Mouse (Mus musculus): Measurements from ENCODE around the gene Xlr4c.
A peak's percentile ranks its signal among the peaks of the same experiment; 100 is the strongest.
"Not testable (repeated sequence)": the region's sequence is repeated elsewhere in the genome, so short reads cannot be mapped to it uniquely, and the experiment has no call there.

Xlr4c gene

DNA sequence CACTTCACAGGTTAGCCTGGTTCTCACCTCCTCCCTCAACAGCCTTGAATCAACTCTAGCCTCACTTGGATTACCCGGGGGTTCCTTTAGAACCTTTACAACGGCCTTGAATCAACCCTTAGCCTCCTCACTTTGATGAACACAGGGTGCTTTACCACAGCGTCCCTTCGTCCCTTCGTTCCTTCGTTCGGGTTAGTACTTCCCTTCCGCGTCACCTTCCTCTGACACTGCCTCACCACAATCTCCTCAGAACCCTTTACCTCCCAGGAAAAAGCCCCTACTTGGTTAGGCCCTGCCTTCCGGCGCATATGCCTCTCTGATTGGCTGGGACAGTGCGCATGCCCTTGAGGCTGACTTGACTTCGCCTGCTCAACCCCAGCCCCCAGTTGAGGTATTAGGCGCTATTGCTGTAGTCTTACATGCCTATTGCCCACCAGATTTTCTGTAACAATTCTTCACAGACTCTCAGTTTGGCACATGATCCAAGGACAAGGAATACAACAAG is at the start of gene Xlr4c:
TSS of gene Xlr4c (minus strand) at position 310 of the 505 bp plus-strand sequence.
- not testable (repeated sequence) for DNase-seq (ENCODE audit: low spot score in 2 of 2)

GRCm38 (mm10) chrX:73265270-73265669 is 22.3 kb upstream of the Xlr4c start, which contains the start of gene Xlr3c:
TSS of gene Xlr3c (minus strand) at chrX:73265390.
- DNase-seq (ENCODE audit: low spot score in 2 of 2): not testable (repeated sequence)

GRCm38 (mm10) chrX:73262428-73262827 is 19.5 kb upstream of the Xlr4c start:
- DNase-seq (ENCODE audit: low spot score in 2 of 2): not testable (repeated sequence)

GRCm38 (mm10) chrX:73229288-73229687 is 13.6 kb downstream of the Xlr4c start:
- no peak for DNase-seq (ENCODE audit: low spot score in 2 of 2)

DNA sequence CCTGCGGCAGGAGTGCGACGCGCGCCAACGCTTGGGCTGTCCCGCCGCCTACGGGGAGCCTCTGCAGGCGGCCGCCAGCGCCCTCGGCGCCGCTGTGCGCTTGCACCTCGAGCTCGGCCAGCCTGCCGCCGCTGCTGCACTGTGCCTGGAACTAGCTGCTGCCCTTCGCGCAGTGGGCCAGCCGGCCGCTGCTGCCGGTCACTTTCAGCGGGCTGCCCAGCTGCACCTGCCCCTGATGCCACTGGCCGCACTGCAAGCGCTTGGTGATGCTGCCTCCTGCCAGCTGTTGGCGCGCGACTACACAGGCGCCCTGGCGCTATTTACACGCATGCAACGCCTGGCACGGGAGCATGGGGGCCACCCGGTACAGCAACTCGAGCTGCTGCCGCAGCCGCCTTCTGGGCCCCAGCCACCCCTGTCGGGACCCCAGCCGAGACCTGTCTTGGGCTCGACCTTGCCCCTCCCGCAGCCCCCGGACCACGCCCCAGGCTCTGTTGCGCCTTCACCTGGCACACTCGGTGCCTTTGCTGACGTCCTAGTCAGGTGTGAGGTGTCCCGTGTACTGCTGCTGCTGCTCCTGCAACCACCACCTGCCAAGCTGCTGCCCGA is 14.2 kb downstream of the Xlr4c start:
- peak; percentile 16 to 51 for DNase-seq (ENCODE audit: low spot score in 2 of 2)

DNA sequence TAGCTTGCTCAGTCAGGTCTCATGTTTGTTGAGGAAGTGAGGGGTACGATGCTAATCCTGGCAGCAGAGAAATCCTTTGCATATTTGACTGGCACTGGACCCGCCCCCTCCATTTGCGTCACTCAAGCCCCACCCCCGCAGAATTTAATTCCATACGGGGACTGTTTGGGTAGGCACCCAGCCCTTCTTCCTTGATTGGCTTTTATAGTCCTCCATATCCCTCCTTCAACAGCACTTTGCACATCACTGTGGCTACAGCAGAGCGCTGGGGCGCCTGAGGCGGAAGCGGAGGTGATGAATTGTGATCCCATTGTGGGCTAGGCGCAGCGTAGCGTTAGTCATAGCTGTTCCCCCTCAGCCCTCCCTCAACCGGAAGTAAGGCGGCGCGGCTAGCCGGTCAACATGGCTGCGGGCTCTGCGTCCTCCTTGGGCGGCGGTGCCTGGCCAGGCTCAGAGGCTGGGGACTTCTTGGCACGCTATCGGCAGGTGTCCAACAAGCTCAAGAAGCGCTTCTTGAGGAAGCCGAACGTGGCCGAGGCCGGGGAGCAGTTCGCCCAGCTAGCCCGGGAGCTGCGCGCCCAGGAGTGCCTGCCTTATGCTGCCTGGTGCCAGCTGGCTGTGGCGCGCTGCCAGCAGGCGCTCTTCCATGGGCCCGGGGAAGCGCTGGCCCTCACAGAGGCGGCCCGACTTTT is 14.9 kb downstream of the Xlr4c start, which contains the start of gene F8a:
TSS of gene F8a (plus strand) at position 378 of the 692 bp plus-strand sequence.
- DNase-seq (ENCODE audit: low spot score in 2 of 2): peak; percentile 70 to 75

DNA sequence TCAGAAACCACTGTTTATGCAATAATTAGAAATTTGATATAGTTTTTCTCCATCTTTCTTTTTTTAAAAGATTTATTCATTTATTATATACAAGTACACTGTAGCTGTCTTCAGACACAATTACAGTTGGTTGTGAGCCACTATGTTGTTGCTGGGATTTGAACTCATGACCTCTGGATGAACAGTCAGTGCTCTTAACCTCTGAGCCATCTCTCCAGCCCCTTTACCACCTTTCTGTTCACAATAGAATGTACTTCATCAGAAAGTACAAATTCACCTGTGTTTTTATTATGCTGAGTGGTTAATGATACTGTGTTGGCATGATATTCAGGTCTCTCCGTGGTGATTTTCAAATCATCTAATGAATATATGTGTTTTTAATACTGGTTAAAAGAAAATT is 17.6 kb downstream of the Xlr4c start:
- no peak for DNase-seq (ENCODE audit: low spot score in 2 of 2)

DNA sequence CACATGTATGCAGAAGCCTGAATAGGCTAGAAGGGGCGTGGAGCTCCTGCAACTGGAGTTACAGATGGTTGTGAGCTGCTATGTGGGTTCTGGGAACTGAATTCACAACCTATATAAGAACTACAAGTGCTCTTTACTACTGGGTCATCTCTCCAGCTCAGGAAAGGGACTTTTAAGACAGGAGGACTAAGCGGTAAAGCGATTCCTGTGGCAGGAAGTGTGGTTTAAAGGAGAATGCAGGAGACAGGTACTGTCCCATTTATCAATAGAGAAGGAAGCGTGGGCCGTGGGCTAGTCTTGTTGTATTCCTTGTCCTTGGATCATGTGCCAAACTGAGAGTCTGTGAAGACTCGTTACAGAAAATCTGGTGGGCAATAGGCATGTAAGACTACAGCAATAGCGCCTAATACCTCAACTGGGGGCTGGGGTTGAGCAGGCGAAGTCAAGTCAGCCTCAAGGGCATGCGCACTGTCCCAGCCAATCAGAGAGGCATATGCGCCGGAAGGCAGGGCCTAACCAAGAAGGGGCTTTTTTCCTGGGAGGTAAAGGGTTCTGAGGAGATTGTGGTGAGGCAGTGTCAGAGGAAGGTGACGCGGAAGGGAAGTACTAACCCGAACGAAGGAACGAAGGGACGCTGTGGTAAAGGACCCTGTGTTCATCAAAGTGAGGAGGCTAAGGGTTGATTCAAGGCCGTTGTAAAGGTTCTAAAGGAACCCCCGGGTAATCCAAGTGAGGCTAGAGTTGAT is 28.9 kb downstream of the Xlr4c start, which contains the start of gene Xlr4b:
TSS of gene Xlr4b (plus strand) at position 515 of the 746 bp plus-strand sequence.
- DNase-seq (ENCODE audit: low spot score in 2 of 2): not testable (repeated sequence)

DNA sequence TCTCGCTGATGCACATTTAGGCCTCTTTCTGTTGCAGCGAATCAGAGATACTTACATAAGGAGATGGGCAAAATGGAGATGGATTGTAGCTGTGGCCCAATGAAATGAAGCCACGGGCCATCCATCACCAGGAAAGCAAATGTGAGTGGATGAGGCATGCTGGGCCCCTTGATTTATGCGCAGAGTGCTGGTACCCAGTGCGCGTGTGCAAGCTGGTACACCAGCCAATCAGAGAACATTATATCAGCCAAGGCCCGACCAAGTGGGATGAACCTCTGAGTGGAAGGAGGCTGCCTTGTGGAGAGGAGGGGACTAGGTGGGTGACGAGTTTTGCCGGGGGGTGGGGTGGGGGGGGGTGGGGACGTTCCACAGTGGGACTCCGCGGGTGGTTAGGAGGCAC is 51.0 kb downstream of the Xlr4c start, which contains the start of gene Xlr3b:
TSS of gene Xlr3b (plus strand) at position 274 of the 400 bp plus-strand sequence.
- not testable (repeated sequence) for DNase-seq (ENCODE audit: low spot score in 2 of 2)
